Mouse (Mus musculus): ENCODE results near the gene Eya2. TPM values are rescaled to one million over a fixed set of nuclear protein-coding genes. Genes with fewer than 3 reads are reported as not detected.

The Eya2 gene
- total and polyA plus RNA-seq, 3 experiments = not detected

- Histone ChIP-seq H3K4me1 (ENCODE audit: insufficient read depth, low read depth, low read length) (no peaks in the 10 kb centered on the region), H3K27me3 (ENCODE audit: insufficient read depth, low read length) (no peaks in the 10 kb centered on the region; the same call in 1 of the 2 replicates), H3K9me3 (replicated peaks) (no peaks in the 10 kb centered on the region), H3K4me3 (ENCODE audit: low read depth, low read length) (no peak overlapping the region), H3K36me3 (replicated peaks) (no peaks in the 10 kb centered on the region)
- TF ChIP-seq TAL1 (conservative IDR thresholded peaks at IDR 0.05; ENCODE audit: low read depth, low read length) (no peak), GATA1 (IDR thresholded peaks at IDR 0.05; ENCODE audit: borderline replicate concordance, low read length) (no peak), GATA2 (IDR thresholded peaks at IDR 0.05; ENCODE audit: borderline replicate concordance, low read depth, low read length) (no peak), POLR2AphosphoS5 (IDR thresholded peaks at IDR 0.05; ENCODE audit: insufficient replicate concordance, low read depth, low read length) (no peak), CTCF (IDR thresholded peaks at IDR 0.05; ENCODE audit: low read depth, low read length) (no peak)
- DNase-seq (ENCODE audit: low spot score) (no peak), ATAC-seq (ENCODE audit: extremely low read depth, insufficient number of reproducible peaks, low FRiP score, poor library complexity, severe bottlenecking) (no peak)
Measured at GRCm38 (mm10) chr2:165700252-165700908, 105.5 kb downstream of the Eya2 start.

- no peaks in the 10 kb centered on the region for H3K9me3 ChIP-seq (replicated peaks)
- TF ChIP-seq TAL1 (conservative IDR thresholded peaks at IDR 0.05; ENCODE audit: low read depth, low read length) (no peak), GATA2 (IDR thresholded peaks at IDR 0.05; ENCODE audit: borderline replicate concordance, low read depth, low read length) (no peak), CTCF (IDR thresholded peaks at IDR 0.05; ENCODE audit: low read depth, low read length) (no peak), POLR2AphosphoS5 (IDR thresholded peaks at IDR 0.05; ENCODE audit: insufficient replicate concordance, low read depth, low read length) (no peak), GATA1 (IDR thresholded peaks at IDR 0.05; ENCODE audit: borderline replicate concordance, low read length) (no peak)
- no peak overlapping the region for H3K4me3 ChIP-seq (ENCODE audit: low read depth, low read length)
- DNase-seq (ENCODE audit: low spot score) (no peak), ATAC-seq (ENCODE audit: extremely low read depth, insufficient number of reproducible peaks, low FRiP score, poor library complexity, severe bottlenecking) (no peak)
- H3K36me3 ChIP-seq (replicated peaks) = no peaks in the 10 kb centered on the region
- no peaks in the 10 kb centered on the region for H3K4me1 ChIP-seq (ENCODE audit: insufficient read depth, low read depth, low read length)
- no peaks in the 10 kb centered on the region; the same call in 1 of the 2 replicates for H3K27me3 ChIP-seq (ENCODE audit: insufficient read depth, low read length)
Measured at GRCm38 (mm10) chr2:165703033-165703805, 108.4 kb downstream of the Eya2 start.

- no peak for DNase-seq (ENCODE audit: low spot score)
- H3K9me3 ChIP-seq (replicated peaks) = no peaks in the 10 kb centered on the region
- H3K4me1 ChIP-seq (ENCODE audit: insufficient read depth, low read depth, low read length) = no peaks in the 10 kb centered on the region
- TF ChIP-seq POLR2AphosphoS5 (IDR thresholded peaks at IDR 0.05; ENCODE audit: insufficient replicate concordance, low read depth, low read length) (no peak), GATA2 (IDR thresholded peaks at IDR 0.05; ENCODE audit: borderline replicate concordance, low read depth, low read length) (no peak), TAL1 (conservative IDR thresholded peaks at IDR 0.05; ENCODE audit: low read depth, low read length) (no peak), GATA1 (IDR thresholded peaks at IDR 0.05; ENCODE audit: borderline replicate concordance, low read length) (no peak), CTCF (IDR thresholded peaks at IDR 0.05; ENCODE audit: low read depth, low read length) (no peak)
- no peak for ATAC-seq (ENCODE audit: extremely low read depth, insufficient number of reproducible peaks, low FRiP score, poor library complexity, severe bottlenecking)
- no peak overlapping the region for H3K4me3 ChIP-seq (ENCODE audit: low read depth, low read length)
- no peaks in the 10 kb centered on the region; the same call in 1 of the 2 replicates for H3K27me3 ChIP-seq (ENCODE audit: insufficient read depth, low read length)
- H3K36me3 ChIP-seq (replicated peaks) = no peaks in the 10 kb centered on the region
Measured at GRCm38 (mm10) chr2:165708266-165708665, 113.4 kb downstream of the Eya2 start.

GRCm38 (mm10) chr2:165716688-165717087 is 121.9 kb downstream of the Eya2 start:
- H3K36me3 ChIP-seq (replicated peaks) = no peaks in the 10 kb centered on the region
- DNase-seq (ENCODE audit: low spot score) (no peak), ATAC-seq (ENCODE audit: extremely low read depth, insufficient number of reproducible peaks, low FRiP score, poor library complexity, severe bottlenecking) (no peak)
- 0 out of 2 replicates have a peak, but pooled peaks cover 3% of the 10 kb centered on the region for H3K9me3 ChIP-seq (replicated peaks)
- H3K4me3 ChIP-seq (ENCODE audit: low read depth, low read length) = no peak overlapping the region
- TF ChIP-seq TAL1 (conservative IDR thresholded peaks at IDR 0.05; ENCODE audit: low read depth, low read length) (no peak), CTCF (IDR thresholded peaks at IDR 0.05; ENCODE audit: low read depth, low read length) (peak; percentile 24; the same call in 1 of the 2 replicates), GATA1 (IDR thresholded peaks at IDR 0.05; ENCODE audit: borderline replicate concordance, low read length) (no peak)
- H3K27me3 ChIP-seq (ENCODE audit: insufficient read depth, low read length) = no peaks in the 10 kb centered on the region; the same call in 1 of the 2 replicates
- H3K4me1 ChIP-seq (ENCODE audit: insufficient read depth, low read depth, low read length) = no peaks in the 10 kb centered on the region

- no peaks in the 10 kb centered on the region; the same call in 1 of the 2 replicates for H3K27me3 ChIP-seq (ENCODE audit: insufficient read depth, low read length)
- no peaks in the 10 kb centered on the region for H3K4me1 ChIP-seq (ENCODE audit: insufficient read depth, low read depth, low read length)
- 0 out of 2 replicates have a peak, but pooled peaks cover 3% of the 10 kb centered on the region for H3K9me3 ChIP-seq (replicated peaks)
- no peak overlapping the region for H3K4me3 ChIP-seq (ENCODE audit: low read depth, low read length)
- ATAC-seq (ENCODE audit: extremely low read depth, insufficient number of reproducible peaks, low FRiP score, poor library complexity, severe bottlenecking) (no peak), DNase-seq (ENCODE audit: low spot score) (no peak)
- TF ChIP-seq GATA2 (IDR thresholded peaks at IDR 0.05; ENCODE audit: borderline replicate concordance, low read depth, low read length) (no peak), GATA1 (IDR thresholded peaks at IDR 0.05; ENCODE audit: borderline replicate concordance, low read length) (no peak), CTCF (IDR thresholded peaks at IDR 0.05; ENCODE audit: low read depth, low read length) (no peak), TAL1 (conservative IDR thresholded peaks at IDR 0.05; ENCODE audit: low read depth, low read length) (no peak), POLR2AphosphoS5 (IDR thresholded peaks at IDR 0.05; ENCODE audit: insufficient replicate concordance, low read depth, low read length) (no peak)
- H3K36me3 ChIP-seq (replicated peaks) = no peaks in the 10 kb centered on the region
Measured at GRCm38 (mm10) chr2:165717182-165718176, 122.6 kb downstream of the Eya2 start.

All from G1E (cell line).